Mouse (Mus musculus): ENCODE results near the gene Zfp341. TPM values are rescaled to one million over a fixed set of nuclear protein-coding genes. Genes with fewer than 3 reads are reported as not detected.
A peak's percentile ranks its signal among the peaks of the same experiment; 100 is the strongest.

The Zfp341 gene
- polyA plus RNA-seq, 1 experiment from 2014 or later, result 0.83 TPM

GRCm38 (mm10) chr2:154615674-154616073 is 2.6 kb downstream of the Zfp341 start:
- H3K4me2 ChIP-seq, result no peak overlapping the region

GRCm38 (mm10) chr2:154617061-154617460 is 4.0 kb downstream of the Zfp341 start:
- no peak for ATAC-seq (ENCODE audit: insufficient read depth, low FRiP score, low read depth)
- no peak overlapping the region for H3K9ac ChIP-seq
- no peak overlapping the region for H3K4me2 ChIP-seq
- H3K4me3 ChIP-seq (replicated peaks), result no peak overlapping the region
- H3K9me3 ChIP-seq, result no peaks in the 10 kb centered on the region
- no peaks in the 10 kb centered on the region for H3K27me3 ChIP-seq (replicated peaks)
- no peaks in the 10 kb centered on the region for H3K36me3 ChIP-seq
- H3K4me1 ChIP-seq, result peaks cover 5% of the 10 kb centered on the region; the same call in 1 of the 2 replicates
- 89% methylated on average over 3 of the region's 3 CpGs for WGBS
- H3K27ac ChIP-seq, result no peak overlapping the region

More at GRCm38 (mm10) chr2:154615674-154616073, 2.6 kb downstream of the Zfp341 start:
- no peaks in the 10 kb centered on the region for H3K27me3 ChIP-seq (replicated peaks)
- 84% methylated on average over 5 of the region's 5 CpGs for WGBS
- H3K9ac ChIP-seq, result no peak overlapping the region
- no peak overlapping the region for H3K4me3 ChIP-seq (replicated peaks)
- H3K36me3 ChIP-seq, result no peaks in the 10 kb centered on the region
- H3K9me3 ChIP-seq, result no peaks in the 10 kb centered on the region
- H3K27ac ChIP-seq, result no peak overlapping the region
- no peak for ATAC-seq (ENCODE audit: insufficient read depth, low FRiP score, low read depth)
- peaks cover 5% of the 10 kb centered on the region; the same call in 1 of the 2 replicates for H3K4me1 ChIP-seq

- H3K9me3 ChIP-seq, result no peaks in the 10 kb centered on the region
- no peak for ATAC-seq (ENCODE audit: insufficient read depth, low FRiP score, low read depth)
Measured at GRCm38 (mm10) chr2:154621684-154622083, 8.6 kb downstream of the Zfp341 start.

GRCm38 (mm10) chr2:154624137-154624536 is 11.0 kb downstream of the Zfp341 start:
- H3K9ac ChIP-seq, result no peak overlapping the region
- no peak overlapping the region for H3K4me3 ChIP-seq (replicated peaks)
- no peaks in the 10 kb centered on the region for H3K9me3 ChIP-seq
- no peaks in the 10 kb centered on the region for H3K36me3 ChIP-seq
- ATAC-seq (ENCODE audit: insufficient read depth, low FRiP score, low read depth), result no peak
- H3K27ac ChIP-seq, result no peak overlapping the region
- no peaks in the 10 kb centered on the region for H3K27me3 ChIP-seq (replicated peaks)
- H3K4me2 ChIP-seq, result no peak overlapping the region
- no peaks in the 10 kb centered on the region for H3K4me1 ChIP-seq

More at GRCm38 (mm10) chr2:154621684-154622083, 8.6 kb downstream of the Zfp341 start:
- no peak overlapping the region for H3K27ac ChIP-seq
- no peaks in the 10 kb centered on the region for H3K36me3 ChIP-seq
- WGBS, result 67% methylated on average over 5 of the region's 5 CpGs
- H3K27me3 ChIP-seq (replicated peaks), result no peaks in the 10 kb centered on the region
- H3K4me2 ChIP-seq, result no peak overlapping the region
- no peak overlapping the region for H3K9ac ChIP-seq
- no peak overlapping the region for H3K4me3 ChIP-seq (replicated peaks)
- no peaks in the 10 kb centered on the region for H3K4me1 ChIP-seq

- Histone ChIP-seq H3K4me2 (no peak overlapping the region), H3K4me1 (no peaks in the 10 kb centered on the region), H3K36me3 (no peaks in the 10 kb centered on the region), H3K27me3 (replicated peaks) (no peaks in the 10 kb centered on the region), H3K9me3 (no peaks in the 10 kb centered on the region), H3K9ac (no peak overlapping the region), H3K4me3 (replicated peaks) (no peak overlapping the region), H3K27ac (no peak overlapping the region)
- no peak for ATAC-seq (ENCODE audit: insufficient read depth, low FRiP score, low read depth)
- 89% methylated on average over 5 of the region's 5 CpGs for WGBS
Measured at GRCm38 (mm10) chr2:154630531-154630930, 17.4 kb downstream of the Zfp341 start.

- H3K4me1 ChIP-seq, result no peaks in the 10 kb centered on the region
- H3K4me2 ChIP-seq, result no peak overlapping the region
- H3K27me3 ChIP-seq (replicated peaks), result no peaks in the 10 kb centered on the region
- no peak overlapping the region for H3K9ac ChIP-seq
- 0 out of 2 replicates have a peak, but pooled peaks cover 2% of the 10 kb centered on the region for H3K36me3 ChIP-seq
- peak; percentile 80 for ATAC-seq (ENCODE audit: insufficient read depth, low FRiP score, low read depth)
- WGBS, result 84% methylated on average over 16 of the region's 16 CpGs
- no peak overlapping the region for H3K4me3 ChIP-seq (replicated peaks)
- H3K27ac ChIP-seq, result peak overlapping the region; percentile 22; the same call in 1 of the 2 replicates
- H3K9me3 ChIP-seq, result no peaks in the 10 kb centered on the region
Measured at GRCm38 (mm10) chr2:154632203-154632780, 19.2 kb downstream of the Zfp341 start.

GRCm38 (mm10) chr2:154633039-154633742 is 20.1 kb downstream of the Zfp341 start:
- no peaks in the 10 kb centered on the region for H3K9me3 ChIP-seq
- no peaks in the 10 kb centered on the region for H3K27me3 ChIP-seq (replicated peaks)
- no peak overlapping the region for H3K4me2 ChIP-seq
- no peak overlapping the region for H3K4me3 ChIP-seq (replicated peaks)
- peaks cover 7% of the 10 kb centered on the region; the same call in 1 of the 2 replicates for H3K36me3 ChIP-seq
- H3K9ac ChIP-seq, result no peak overlapping the region
- ATAC-seq (ENCODE audit: insufficient read depth, low FRiP score, low read depth), result peak; percentile 41; the same call in 1 of the 2 replicates
- no peak overlapping the region for H3K27ac ChIP-seq
- H3K4me1 ChIP-seq, result no peaks in the 10 kb centered on the region
- WGBS, result 80% methylated on average over 5 of the region's 5 CpGs

GRCm38 (mm10) chr2:154633876-154634644 is 21.0 kb downstream of the Zfp341 start:
- WGBS, result 90% methylated on average over 9 of the region's 9 CpGs
- Histone ChIP-seq H3K27ac (no peak overlapping the region), H3K36me3 (peaks cover 11% of the 10 kb centered on the region; the same call in 1 of the 2 replicates), H3K4me3 (replicated peaks) (no peak overlapping the region), H3K9ac (no peak overlapping the region), H3K4me1 (no peaks in the 10 kb centered on the region), H3K27me3 (replicated peaks) (no peaks in the 10 kb centered on the region), H3K9me3 (no peaks in the 10 kb centered on the region), H3K4me2 (no peak overlapping the region)
- peak; percentile 61; the same call in 1 of the 2 replicates for ATAC-seq (ENCODE audit: insufficient read depth, low FRiP score, low read depth)

- no peak overlapping the region for H3K27ac ChIP-seq
- no peaks in the 10 kb centered on the region for H3K27me3 ChIP-seq (replicated peaks)
- no peak overlapping the region for H3K4me3 ChIP-seq (replicated peaks)
- no peak for ATAC-seq (ENCODE audit: insufficient read depth, low FRiP score, low read depth)
- 98% methylated on average over 2 of the region's 2 CpGs for WGBS
- no peak overlapping the region for H3K4me2 ChIP-seq
- H3K9me3 ChIP-seq, result no peaks in the 10 kb centered on the region
- H3K4me1 ChIP-seq, result no peaks in the 10 kb centered on the region
- no peak overlapping the region for H3K9ac ChIP-seq
- H3K36me3 ChIP-seq, result peaks cover 11% of the 10 kb centered on the region; the same call in 1 of the 2 replicates
Measured at GRCm38 (mm10) chr2:154635826-154636225, 22.7 kb downstream of the Zfp341 start.

- Histone ChIP-seq H3K4me2 (no peak overlapping the region), H3K4me3 (replicated peaks) (no peak overlapping the region), H3K4me1 (no peaks in the 10 kb centered on the region; the same call in 1 of the 2 replicates), H3K9ac (no peak overlapping the region), H3K27ac (no peak overlapping the region), H3K27me3 (replicated peaks) (no peaks in the 10 kb centered on the region), H3K36me3 (peaks cover 11% of the 10 kb centered on the region; the same call in 1 of the 2 replicates), H3K9me3 (no peaks in the 10 kb centered on the region)
- ATAC-seq (ENCODE audit: insufficient read depth, low FRiP score, low read depth), result no peak
- 91% methylated on average over 3 of the region's 3 CpGs for WGBS
Measured at GRCm38 (mm10) chr2:154638521-154638920, 25.4 kb downstream of the Zfp341 start.

GRCm38 (mm10) chr2:154639115-154639514 is 26.0 kb downstream of the Zfp341 start:
- no peak overlapping the region for H3K9ac ChIP-seq
- H3K9me3 ChIP-seq, result no peaks in the 10 kb centered on the region
- H3K27me3 ChIP-seq (replicated peaks), result no peaks in the 10 kb centered on the region
- ATAC-seq (ENCODE audit: insufficient read depth, low FRiP score, low read depth), result no peak
- 76% methylated on average over 4 of the region's 4 CpGs for WGBS
- H3K4me3 ChIP-seq (replicated peaks), result no peak overlapping the region
- peaks cover 11% of the 10 kb centered on the region; the same call in 1 of the 2 replicates for H3K36me3 ChIP-seq
- H3K4me1 ChIP-seq, result no peaks in the 10 kb centered on the region; the same call in 1 of the 2 replicates
- no peak overlapping the region for H3K27ac ChIP-seq
- no peak overlapping the region for H3K4me2 ChIP-seq

Data from stomach, embryonic 15.5 days (tissue).